Mouse (Mus musculus) fibroblast of lung, adult 2 months (primary cell): ENCODE data around the gene Vav2.

Experiments used
- DNase-seq: peaks from one replicate; pipeline ENCODE4 v3.0.0-alpha.2; 2011; ENCODE audit warnings: low read depth

Vav2 gene

DNA sequence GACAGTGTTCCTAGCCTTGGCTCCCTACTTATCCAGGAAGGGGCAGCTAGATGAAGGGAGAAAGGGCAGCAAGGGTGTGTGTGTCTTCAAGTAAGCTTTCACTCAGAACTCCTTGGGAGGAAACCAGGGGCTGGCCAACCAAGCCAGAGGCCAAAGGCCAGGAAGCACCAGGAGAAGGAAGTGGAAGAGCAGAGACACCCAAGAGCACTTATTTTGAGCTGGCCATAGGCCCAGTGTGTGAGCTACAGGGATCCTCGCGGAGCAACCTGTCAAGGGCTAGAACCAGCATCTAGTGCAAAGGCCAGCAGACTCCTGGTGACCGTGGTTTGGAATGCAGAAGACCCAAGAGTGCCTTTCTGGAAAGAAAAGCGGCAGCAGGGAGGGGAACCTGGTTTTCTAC is 163.8 kb downstream of the Vav2 start:
- DNase-seq: no peak

DNA sequence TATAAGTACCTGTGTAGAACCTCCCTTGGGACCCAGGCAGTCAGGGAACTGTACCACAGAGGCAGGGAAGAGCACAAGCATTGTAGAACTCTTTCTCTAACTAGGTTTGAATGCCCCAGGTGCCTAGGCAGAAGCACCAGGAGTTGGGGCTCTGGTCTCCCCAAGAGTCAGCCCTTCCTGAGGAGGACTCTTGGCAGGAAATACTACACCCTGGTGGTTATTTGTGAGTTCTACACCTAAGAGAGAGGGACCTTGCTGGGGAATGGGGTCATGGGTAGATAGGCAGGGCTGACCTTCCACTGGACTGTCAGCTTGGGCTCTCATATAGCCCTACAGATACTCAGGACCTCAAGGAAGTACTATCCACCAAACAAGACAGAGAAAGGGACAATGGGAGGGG is 175.4 kb downstream of the Vav2 start:
- no peak for DNase-seq

GRCm38 (mm10) chr2:27248211-27248610 is 178.6 kb downstream of the Vav2 start, which contains the start of gene Sardh:
TSS of gene Sardh (minus strand) at chr2:27248337.
- DNase-seq: no peak

DNA sequence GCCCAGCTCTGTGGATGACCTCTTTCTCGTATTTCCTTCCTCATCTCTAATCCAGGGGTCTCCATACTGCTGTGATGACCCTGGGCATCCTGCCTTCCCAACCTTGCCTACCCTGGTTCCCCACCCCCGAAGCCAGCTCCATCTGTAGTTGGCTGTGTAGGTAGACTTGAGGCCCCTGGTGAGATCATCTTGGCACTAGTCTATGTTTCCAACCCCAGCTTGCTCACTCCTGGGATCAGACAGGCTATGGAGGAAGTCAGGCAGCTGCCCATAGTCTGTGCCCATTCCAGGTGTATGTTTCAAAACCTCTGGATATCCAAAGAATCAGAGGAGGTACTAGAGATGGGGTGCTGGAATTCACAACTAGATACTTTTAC is 179.4 kb downstream of the Vav2 start:
- no peak for DNase-seq

GRCm38 (mm10) chr2:27246712-27247486 is 179.9 kb downstream of the Vav2 start:
- peak; percentile 96 for DNase-seq

DNA sequence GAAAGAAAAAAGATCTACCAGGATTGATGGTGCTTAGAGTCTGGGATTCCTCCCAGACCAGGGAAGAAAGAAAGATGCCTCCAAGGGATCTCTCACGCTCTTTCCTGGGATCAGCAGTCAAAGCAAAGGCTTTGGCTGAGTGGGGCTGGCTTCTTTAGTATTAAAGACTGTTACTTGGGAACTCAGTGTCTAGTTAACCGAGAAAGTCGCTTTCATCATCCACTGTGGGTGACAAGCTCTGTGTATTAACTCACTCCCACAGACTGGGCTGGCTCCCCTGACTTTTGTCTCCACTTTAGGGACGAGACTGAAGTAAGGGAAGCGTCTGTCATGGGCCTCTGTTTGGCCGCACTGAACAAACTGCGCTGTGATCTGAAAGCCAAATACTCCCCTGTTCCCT is 180.9 kb downstream of the Vav2 start:
- DNase-seq: no peak

- no peak for DNase-seq
Measured at GRCm38 (mm10) chr2:27237342-27237741, 189.5 kb downstream of the Vav2 start.

DNA sequence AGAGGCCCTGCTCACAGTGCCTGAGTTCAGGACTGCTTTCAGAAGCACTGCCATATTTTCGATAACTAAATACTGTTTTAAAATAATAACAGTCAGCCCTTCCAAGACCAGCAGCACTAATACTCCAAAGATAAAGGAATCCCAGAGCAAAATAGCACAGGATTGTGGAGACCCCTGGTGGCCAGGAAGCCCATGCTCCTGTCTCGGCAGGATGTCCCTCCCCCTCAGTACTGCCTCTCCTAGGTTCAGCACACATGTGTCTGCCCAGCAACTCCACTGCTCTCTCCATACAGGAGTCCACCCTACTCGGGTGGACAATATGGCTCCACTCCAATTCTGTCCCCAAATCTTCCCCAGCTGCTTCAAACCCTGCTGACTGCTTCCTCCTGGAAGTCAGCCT is 191.1 kb downstream of the Vav2 start:
- DNase-seq: no peak

DNA sequence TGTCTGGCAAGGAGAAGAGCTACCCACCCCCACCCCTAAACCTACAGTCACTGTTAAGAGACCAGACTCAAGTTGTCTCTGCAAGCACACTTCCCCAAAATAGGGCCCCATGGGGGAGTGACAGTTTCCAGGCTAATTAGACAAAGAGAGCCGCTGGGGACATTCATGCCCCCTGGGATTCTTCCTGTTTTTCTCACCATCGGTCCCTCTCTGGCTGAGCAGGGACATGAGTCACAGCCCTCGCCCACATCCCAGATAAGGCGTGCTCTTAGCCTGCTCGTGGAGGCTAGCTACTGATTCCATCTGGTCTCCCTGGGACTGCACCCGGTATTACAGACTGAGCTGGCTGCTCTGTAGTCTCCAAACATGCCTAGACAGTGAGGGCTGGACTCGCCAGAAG is 194.5 kb downstream of the Vav2 start:
- DNase-seq: no peak

DNA sequence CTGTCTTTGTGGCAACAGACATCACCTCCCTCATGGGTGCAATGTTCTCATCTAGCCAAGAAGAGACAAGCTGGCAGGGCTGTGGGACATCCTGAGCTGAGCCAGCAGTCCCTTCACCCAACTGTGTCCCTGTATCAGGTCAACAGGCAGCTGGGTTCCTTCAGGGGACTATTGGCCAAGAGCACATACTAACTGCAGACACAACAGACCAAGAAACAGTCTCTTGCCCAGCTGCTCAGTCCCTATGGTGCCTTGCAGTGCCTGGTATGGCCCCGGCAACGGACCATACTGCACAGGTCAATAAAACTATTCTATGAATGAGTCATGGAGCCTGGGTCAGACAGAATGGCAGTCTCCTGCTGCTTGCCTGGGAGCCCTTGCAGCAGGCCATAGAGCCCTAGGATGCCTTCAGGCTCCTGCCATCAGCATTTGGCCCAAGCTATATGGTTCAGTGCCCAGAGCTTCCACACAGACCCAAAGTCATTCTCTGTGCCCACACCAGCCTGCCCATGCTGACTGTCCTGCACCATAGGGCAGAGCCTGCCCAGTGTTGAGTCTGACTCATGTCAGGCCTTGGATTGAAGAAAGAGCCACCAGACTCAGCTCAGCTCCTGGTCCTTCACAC is 197.2 kb downstream of the Vav2 start:
- DNase-seq: no peak

DNA sequence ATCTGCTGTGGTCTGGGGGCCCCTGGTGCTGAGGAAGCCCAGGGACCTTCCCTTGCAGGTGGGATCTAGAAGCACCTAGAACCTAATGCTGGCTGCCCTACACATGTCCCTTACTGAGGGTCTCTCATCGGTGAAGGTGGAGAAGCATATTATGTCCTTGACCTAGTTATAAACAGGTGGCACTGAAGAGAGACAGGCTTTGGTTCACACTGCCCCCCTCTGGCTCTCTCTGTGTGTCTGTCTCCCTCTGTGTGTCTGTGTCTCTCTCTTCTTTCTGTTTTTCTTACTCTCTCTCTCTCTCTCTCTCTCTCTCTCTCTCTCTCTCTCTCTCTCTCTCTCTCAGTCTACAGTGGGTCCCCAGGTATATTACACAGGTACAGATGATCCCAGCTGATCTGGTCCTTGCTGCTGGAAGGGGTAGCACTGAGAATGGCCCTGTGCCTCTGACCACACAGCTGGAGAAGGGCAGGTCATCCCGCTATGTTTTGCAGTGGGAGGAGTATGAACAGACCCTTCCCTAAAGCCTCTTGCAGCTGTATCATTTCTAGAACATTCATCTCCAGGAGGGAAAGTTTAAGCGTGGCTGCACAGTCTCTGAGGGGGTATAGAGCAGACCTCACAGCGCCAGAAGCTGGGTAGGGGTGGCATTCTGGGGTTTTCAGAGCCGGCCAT is 197.9 kb downstream of the Vav2 start:
- DNase-seq: no peak

DNA sequence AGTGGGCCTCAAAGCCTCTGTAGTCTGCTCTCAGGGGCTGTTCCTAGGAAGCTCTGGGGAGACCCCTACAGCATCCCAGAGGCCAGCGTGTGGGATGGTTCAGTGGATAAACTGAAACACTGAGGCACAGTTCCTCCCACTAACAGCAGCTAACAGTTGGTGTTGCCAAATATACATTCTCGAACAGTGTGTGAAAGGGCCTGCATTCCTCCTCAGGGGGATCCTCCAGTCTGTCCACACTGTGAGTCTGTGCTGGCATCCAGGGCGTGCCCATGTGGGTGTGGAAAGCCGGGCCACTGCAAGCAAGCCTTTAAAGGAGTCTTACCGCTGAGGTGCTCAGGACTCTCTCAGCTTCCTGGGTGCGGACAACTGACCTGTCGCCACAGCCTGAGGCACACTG is 200.3 kb downstream of the Vav2 start:
- DNase-seq: no peak

DNA sequence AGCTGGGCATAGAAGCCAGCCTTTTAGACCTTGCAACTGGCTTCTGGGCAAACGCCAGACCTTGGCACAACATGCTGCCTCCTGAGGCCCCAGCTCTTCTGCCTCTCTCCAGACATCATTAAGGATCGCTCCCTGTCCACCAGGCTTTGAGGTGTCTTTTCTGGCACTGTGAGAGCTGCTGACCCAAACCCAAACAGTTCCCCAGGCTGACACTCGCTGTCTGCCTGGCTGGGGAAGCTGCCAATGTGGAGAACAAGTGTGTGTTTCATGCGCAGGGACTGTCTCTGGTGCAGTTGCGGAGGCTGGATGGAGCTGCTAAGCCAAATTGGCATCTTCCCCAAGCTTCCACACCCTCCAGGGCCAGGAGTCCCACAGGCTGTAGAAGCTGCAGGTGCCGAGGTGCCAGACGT is 203.8 kb downstream of the Vav2 start:
- DNase-seq: no peak

- no peak for DNase-seq
Measured at GRCm38 (mm10) chr2:27218569-27218968, 208.3 kb downstream of the Vav2 start.

GRCm38 (mm10) chr2:27218121-27218544 is 208.7 kb downstream of the Vav2 start:
- DNase-seq: no peak

DNA sequence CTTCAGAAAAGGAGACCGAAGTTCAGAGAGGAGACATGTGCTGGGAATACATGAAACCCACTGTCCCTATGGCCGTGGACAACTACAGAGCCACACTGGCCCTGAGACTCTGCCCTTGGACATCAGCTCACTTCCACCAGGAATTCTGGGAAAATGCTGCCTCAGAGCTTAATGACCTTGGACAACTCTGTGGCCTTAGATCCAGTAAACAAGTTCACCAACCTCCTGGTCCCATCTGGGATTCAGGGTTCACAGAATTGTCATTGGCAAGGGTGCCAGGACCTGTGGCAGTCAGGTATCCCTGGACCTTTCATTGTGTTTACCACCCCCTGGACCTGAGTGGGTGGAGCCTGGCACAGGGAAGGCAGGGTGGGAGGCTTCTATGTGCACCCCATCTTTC is 211.3 kb downstream of the Vav2 start:
- DNase-seq: no peak
